Mouse (Mus musculus) embryo, embryonic 9.5 days (tissue): ENCODE measurements at regions not wholly inside any gene's neighbourhood (a gene's known extent, or its start where the extent isn't known, plus 50 kb on each side); places are given as distances from the start of the nearest gene placed in this dataset.
"Not testable (repeated sequence)": the region's sequence is repeated elsewhere in the genome, so short reads cannot be mapped to it uniquely, and the experiment has no call there.

Source experiments
- DNase-seq: peaks from one replicate; pipeline ENCODE4 v3.0.0-alpha.2; 2017; ENCODE audit errors: extremely low spot score

DNA sequence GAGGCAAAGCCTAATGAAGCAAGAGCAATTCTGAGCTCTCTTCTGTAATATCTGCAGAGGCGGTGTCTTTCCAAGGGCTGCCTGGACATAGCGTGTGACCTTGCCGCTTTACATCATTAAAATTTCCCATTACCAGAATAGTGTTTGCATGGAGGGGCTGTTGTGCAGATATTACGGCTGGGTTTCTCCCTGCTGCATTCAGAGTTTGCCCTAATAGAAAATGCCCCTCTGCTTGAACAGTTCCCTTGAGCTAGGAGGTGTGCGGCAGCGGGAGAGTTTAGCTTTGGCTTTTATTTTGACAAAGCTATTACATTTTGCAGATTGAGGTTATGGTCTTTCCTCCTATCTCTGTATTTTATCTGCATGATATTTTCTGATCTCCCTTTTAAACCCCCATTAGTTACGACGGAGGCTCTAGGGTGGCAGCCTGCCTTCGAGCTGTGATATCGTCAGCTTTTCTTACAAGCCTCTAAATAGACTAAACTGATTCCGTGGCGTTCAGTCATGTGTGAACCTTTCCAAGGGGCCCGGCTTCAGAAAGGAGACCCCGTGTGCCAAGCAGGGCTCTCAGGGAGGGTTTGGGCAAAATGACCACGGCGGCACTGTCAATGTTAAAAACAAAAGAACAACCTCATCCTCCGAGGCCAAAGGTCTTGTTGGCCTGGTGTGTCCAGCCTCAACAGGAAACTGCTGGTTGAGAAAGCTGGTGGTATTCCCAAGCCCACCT is 182.2 kb upstream of the Pmfbp1 start:
- DNase-seq, result no peak

DNA sequence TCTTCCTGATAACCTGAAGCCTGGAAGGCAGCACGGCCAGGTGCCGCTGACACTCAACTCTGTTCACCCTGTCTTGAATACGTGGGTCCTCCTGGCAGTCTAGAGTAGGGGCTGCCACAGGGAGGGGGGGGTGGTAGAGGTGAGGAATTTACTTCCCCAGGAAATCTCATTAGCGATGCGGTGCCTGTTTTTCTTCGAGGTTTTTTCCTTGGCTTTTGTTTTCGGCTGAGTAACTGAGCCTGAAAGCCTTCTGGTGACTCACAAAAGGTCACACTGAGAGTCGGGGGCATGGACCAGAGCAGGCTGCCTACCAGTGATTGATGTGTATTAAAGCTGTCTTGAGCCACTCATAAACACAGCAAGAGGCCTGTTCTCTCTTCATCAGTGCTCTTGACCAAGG is 181.1 kb upstream of the Pmfbp1 start:
- peak; percentile 75 for DNase-seq

DNA sequence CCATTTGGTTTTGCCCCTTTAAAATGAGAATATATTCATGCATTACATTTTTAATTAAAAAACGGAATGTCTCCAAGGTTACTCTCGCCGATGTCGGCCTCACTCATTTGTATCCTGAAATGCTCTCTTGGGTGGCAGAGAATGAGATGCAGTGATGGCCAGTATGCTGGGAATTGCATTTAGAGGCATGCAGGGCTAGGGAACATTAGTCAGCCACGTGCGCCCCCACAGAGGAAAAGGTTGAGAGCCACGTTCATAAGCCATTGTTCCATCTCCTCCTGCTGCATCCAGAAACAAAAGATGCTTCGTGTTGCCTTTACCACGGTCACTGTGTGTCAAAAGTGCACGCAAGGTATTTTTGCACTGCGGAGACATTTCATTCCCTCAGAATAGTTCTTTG is 172.9 kb upstream of the Pmfbp1 start:
- DNase-seq, result no peak

DNA sequence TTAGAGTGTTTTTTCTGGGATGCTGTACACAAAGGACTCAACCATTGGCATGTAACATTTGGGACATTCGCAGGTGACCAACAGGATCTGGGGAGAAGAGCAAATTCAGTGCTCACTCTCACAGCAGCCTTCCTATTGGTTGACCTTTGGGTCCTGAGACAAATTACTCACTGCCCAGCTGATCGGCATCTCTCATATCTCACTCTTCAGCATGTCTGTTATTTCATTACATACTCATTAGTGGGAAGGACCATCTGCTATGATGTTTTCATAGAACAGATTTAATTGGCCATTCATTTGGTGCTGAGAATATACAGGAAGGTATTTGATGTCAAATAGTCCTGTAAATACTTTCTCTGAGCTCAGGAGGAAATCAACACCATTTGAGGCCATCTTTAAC is 170.5 kb upstream of the Pmfbp1 start:
- no peak for DNase-seq

DNA sequence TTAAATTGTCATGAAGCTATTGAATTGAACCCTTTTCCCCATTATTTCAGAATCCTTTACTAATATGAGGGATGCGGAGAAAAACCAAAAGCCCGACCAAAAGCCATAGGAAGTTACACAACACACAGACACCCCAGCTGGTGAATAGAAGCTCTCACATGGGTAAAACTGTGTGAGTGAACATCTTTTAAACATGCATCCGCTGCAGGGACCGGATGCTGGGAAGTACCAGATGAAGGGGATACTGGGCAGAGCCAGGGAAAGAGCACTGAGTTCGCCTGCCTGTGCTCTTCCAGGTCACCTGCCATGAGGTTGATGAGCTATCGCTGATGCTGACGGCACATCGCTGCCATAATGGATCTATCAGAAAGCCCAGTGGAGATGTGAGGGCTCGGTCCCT is 169.6 kb upstream of the Pmfbp1 start:
- DNase-seq, result no peak

DNA sequence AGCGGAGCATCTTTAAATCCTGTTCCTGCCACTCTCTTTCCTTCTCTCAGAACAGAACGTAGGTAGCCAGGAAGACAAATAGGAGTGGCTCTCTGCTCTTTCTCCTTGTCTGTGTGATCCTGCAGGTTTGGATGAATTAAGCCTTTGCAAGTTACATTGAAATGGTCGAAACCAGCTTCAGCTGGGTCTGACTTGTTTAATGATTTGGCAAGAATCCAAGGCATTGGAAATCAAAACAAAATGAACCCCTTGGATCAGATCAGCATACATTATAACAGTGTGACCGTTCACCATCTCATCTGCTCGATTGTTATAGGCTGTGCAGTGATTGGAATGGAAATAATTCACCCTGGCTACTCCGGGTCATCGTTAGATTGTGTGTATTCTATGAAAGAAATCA is 157.6 kb upstream of the Pmfbp1 start:
- DNase-seq, result no peak

DNA sequence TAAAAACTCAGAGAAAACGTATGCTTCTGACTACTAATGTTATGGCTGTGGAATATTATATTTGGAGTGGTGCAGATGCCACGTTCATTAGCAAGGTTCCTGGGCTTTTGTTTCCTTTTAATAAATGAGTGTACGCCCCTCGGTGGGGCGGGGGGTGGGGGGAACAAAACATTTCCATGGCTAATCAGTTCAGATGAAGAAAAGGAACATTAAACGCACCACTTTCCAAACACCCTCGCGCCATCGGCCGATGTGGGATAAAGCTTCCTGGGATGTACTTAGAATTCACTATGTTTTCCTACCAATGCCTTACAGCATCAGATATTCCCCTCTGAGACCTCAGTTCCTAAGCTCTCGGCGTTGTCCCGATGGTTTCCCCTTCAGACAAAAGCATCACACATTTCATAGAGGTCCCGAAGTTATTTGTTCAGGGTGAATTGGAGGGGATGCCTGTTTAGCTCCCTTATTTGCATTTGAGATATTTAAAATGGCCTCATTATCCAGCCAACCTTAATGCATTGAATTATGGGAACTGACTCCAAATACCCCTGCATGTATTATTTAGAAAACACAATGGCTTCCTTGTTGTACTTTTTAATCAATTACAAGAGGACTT is 155.5 kb upstream of the Pmfbp1 start:
- DNase-seq, result no peak

DNA sequence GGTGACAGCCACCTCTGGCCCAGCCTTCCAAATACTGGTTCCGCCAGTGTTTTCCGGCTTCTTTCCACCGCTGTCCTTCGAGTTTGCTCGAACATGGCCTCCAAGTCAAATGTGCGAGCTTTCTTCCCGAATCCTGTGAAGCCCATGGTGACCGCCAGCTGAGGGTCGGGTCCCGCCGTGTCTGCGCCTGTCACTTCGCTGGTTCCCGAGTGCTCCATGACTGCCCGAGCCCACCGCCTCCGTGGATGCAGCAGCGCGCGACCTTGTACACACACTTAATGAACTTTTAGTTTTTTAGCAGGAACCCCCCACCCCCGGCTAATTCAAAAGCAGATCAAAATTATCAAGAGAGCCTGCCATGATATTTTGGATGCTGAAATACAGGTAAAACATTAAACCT is 153.2 kb upstream of the Pmfbp1 start:
- DNase-seq, result not testable (repeated sequence)

DNA sequence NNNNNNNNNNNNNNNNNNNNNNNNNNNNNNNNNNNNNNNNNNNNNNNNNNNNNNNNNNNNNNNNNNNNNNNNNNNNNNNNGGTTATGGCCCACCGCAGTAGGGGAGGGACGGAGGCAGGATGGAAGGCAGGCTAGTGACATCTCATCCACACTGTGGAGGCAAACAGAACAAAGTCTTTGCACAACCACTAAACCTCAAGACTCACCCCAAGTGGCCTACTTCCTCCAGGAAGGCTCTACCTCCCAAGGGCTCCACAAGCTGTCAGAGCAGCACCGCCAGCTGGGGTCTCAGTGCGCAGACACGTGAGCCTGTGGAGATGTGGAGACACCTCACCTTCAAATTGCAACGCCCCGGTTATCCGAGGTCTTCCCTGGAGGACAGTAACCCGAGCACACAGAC is 138.7 kb upstream of the Pmfbp1 start:
- DNase-seq, result no peak

DNA sequence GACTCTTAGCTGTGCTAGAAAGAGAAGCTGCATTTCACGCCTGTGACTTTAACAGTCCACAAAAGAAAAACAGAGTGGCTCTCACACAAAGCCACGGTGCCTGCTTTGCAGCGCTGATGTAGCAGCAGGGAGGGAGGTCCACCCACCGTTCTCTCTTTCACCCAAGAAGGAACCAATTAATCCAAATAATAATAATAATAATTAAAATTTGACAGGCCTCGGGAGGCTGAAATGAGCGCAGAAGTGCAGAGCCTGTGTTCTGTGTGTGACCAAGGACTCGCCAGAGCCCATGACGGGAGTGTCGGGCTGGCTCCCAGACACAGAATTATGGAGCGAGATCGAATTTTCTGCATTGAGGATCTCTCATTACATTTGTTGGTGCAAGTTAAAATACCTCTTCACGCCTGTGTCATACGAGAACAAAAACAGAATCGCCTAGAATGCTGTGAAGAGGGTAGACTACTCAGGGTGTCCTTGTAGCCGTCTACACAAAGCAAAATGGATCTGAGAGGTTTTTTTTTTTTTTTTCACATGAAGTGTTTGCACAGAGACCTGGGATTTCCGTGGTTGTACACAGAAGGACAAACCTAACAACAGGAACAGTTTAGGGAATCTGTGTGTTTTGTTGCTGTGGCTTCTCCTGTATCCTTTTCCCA is 134.3 kb upstream of the Pmfbp1 start:
- DNase-seq, result peak; percentile 34

DNA sequence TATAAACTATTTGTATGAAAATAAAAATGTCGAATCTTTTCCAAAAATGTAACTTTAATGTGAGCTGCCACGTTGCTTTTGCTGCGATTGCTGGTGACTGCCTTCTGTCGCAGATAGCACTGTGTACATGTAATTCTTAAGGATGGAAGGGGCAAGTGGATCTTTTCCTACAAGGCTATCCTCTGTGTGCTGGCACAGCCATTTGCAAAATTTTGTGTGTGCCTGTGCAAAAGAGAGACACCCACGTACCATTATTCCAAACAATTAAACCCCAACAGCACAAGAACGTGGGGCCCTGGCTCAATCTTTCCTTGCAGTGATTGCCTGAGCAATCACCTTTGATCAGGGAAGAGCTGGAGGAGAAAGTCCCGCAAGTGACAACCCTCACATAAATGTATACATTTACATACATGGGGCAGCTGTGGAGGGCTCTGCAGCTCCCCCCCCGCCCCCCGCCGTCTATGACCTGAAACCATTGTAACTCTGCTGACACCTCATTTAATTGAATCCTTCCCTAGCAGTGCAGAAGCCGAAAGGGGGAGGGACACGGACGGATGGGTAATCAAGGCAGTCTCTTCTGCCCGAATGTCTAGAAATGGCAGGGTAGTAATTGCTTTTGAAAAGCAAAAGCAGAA is 133.6 kb upstream of the Pmfbp1 start:
- peak; percentile 54 for DNase-seq

DNA sequence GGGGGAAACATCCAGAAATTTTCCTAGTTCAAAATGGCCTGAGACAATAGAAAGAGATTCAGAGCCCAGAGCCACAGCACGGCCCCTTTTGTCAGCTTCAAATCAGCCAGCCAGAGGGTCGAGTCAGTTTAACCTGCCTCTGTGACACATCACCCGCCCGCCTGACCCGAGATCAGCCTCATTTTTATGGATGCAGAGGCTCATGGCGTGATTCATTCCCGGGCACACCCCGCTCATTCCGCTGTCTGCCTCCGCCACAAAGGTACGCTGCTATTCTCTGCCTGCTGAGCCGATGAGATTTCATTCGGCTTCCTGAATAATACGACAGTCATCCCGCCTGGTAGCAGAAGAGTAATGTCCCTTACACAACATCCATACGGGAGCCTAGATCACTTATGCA is 132.9 kb upstream of the Pmfbp1 start:
- DNase-seq, result peak; percentile 65

DNA sequence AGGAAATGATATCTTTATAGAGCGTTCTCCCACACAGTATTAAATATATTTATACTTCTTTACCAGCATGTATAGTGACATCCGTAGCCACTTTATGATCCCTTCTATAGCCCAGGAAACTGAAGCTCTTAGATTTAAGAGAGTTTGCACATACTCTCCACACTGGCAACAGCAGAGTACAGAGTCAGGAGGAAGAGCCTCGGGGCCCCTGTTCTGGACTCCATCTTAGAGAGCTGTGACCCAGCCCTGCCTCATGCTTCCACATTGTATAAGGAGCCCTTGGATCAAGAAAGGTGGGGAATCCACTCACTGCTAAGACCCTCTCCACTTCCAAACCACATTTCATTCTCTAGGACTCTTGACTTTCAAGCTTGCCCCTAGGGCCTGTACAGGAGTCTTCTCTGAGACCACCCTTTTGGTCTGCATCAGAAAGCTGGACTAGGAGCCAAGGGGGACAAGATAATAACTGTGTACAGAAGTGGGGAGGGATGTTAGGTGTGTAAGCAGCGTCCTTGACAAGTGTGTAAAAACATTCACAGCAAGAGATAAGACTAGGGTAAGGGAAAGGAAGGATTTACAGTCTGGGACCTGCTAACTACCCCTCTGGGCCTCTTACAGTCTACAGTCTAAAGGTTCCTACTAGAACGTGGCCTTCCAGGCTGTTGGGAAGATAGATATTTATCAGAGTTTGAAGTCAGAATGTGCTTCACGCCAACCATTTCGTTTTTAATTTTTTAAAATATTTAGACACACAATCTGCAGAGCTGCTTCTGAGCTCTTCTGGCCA is 132.1 kb upstream of the Pmfbp1 start:
- DNase-seq, result no peak

DNA sequence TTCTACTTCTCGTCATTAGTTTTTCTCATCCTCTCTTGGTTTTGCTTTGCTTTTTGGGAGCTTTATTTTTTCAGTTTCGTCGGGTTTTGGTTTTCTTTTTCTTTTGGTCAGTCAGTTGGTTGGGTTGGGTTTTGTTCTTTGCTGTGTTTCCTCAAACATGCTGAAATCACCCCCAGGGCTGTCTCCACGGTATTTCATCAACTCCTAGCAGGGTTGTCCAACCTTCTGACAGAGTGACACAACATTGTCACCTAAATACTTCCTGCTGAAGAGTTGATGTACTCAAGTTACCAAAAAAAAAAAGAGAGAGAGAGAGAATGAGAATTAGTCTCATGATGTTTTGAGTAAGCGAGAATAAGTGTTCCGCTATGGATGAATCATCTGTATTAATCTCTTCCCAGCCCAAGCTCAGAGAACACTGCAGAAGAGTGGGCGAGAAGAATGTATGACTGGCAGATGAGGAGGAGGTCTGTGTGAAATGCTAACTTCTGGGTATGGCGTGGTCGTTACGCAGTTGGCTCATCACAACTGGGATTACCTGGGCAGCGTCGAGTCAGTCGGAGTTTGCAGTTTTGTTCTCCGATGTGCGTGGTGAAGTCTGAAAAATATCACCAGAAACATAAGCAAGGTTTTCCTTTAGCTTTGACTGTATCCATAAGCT is 130.5 kb upstream of the Pmfbp1 start:
- DNase-seq, result no peak

DNA sequence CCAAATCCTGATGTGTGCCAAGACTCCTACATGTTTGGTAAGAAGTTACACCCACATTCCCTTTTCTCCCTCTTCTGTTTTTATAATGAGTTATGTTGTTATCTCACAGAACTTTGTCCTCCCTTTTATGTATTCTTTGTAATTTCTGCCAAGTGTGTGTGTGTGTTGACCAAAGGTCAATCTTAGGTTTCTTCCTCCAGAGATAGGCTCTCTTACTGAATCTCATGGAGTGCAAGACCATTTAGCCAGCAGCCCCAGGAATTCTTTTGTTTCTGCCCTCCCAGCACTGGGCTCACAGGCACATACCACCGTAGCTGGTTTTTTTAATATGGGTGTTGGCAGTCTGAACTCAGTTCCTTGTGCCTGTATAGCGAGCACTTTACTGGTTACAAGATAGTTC is 119.8 kb upstream of the Pmfbp1 start:
- DNase-seq, result no peak

DNA sequence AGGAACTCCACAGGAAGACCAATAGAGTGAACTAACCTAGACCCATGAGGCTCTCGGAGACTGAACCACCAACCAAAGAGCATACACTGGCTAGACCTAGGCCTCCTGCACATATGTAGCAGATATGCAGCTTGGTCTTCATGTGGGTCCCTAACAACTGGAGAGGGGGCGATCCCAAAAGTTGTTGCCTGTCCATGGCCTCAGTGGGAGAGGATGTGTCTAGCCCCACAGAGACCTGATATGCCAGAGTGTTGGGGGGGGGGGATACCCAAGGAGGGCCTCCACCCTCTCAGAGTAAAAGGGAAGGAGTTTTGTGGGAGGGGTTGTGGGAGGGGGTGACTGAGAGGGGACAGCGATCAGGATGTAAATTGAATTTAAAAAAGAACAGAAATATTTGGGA is 108.9 kb upstream of the Pmfbp1 start:
- DNase-seq, result no peak

DNA sequence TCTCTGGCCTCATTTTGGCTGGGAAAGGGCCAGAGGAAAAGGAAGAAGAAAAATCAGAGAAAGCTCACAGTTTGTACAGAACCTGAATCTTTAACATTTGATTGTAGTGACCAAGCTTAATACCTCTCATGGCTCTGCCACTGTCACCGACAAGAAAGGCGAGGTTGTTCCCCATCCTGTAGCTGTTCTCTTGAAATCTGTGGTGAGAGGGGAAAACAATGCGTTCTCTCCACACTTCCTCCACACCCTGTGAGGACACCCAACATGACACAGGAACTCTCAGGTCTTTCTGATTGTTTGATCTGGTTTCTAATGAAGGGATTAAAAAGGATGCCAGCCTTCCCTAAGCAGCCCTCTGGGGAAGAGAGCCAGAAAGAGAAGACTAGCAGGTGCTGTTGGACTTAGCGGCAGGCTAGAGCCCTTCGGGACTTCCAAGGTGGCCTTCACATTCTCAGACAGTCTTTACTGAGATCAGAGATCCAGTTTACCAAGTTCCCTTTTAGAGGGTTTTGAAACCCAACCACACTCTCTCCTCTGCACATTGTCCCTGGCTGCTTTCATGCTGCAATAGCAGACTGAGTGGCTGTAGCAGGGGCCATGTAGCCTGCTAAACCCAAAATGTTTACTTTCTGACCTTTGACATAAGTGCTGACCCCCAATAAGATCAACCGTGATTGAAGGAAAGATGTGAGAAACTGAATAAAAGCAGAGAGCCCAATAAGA is 98.5 kb upstream of the Pmfbp1 start:
- no peak for DNase-seq

DNA sequence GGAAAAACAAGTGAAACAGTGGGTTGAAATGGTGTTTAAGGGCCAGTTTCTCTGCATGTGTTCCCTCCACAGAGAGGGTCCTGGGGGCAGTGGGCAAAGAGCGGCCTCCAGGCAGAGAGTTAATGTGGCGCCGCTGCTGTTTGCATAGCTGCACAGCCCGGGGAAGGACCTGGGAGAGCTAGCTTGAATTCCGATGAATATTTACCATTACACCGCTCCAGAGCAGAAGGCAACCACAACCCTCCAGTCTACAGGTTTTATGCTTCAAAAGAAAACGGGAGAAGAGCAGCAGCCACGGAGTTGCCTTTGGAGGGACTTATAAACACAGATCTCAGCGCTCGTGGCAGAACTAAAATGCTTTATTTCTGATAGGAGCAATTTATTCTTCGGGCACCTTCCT is 94.2 kb upstream of the Pmfbp1 start:
- no peak for DNase-seq

DNA sequence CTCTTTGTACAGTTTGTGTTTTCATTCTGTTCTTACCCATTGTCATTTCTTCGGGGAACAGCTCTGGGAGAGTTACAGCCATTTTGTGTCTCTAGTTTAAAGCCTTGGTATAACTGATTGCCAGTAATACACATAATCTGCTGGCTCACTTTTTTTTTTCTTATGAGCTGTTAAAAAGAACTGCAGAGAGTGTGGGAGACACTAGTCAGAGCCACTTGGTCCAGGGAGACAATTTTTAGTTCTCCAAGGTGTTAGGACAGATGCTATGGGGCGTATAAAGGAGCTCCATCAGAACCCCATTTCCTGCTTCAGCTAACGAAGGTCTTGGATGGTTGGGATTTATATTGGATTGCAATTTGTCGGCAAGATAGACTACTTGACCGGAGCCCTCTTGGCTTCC is 93.6 kb upstream of the Pmfbp1 start:
- DNase-seq, result no peak

DNA sequence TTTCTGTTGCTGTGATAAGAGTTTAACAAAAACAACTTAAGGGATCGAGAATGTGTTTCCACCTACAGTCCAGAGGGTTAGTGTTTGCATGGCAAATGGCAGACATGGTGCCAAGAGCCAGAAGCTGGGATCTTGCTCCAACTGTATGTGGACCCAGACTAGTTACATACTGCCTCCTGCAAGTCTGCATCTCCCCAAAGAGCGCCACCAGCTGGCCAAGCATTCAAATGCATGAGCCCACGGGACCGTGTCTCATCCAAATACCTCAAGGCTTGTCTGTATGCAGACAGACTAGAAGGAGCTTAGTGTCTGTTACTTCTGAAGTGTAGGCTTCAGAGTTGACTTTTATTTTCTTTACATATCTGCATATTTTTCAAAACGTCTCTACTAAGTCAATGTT is 85.9 kb upstream of the Pmfbp1 start:
- no peak for DNase-seq

DNA sequence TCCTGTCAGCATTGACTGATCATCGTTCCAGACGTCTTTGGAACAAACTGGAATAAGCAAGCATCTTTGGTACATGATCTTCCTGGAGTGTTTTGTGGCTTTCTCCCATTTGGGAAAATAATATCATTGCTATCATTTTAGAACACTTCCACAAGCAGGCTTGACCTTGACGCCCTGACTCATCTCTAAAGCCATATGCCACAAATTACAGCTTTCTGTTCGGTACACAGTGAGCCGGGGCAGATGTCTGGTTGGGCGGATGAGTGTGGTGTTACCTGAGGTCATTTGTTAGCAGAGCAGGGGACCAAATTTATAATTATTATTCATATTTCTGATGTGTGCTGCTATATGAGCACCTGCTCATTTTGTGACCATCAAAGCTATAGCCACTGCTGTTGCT is 83.3 kb upstream of the Pmfbp1 start:
- no peak for DNase-seq
